Mouse (Mus musculus): ENCODE measurements around the gene Tex29. TPM values are rescaled to one million over a fixed set of nuclear protein-coding genes. Genes with fewer than 3 reads are reported as not detected.
"Not testable (repeated sequence)": the region's sequence is repeated elsewhere in the genome, so short reads cannot be mapped to it uniquely, and the experiment has no call there.

Gene Tex29
- total RNA-seq, 2 experiments from 2014 or later: 1.2 TPM; not detected in 1

GRCm38 (mm10) chr8:11841571-11841970, 1.3 kb downstream of the Tex29 start:
- Histone ChIP-seq H3K4me3 (no peak overlapping the region), H3K27ac (no peak overlapping the region)
- DNase-seq (ENCODE audit: low spot score in 2 of 2): no peak
- TF ChIP-seq CTCF (conservative IDR thresholded peaks at IDR 0.05): no peak

DNA sequence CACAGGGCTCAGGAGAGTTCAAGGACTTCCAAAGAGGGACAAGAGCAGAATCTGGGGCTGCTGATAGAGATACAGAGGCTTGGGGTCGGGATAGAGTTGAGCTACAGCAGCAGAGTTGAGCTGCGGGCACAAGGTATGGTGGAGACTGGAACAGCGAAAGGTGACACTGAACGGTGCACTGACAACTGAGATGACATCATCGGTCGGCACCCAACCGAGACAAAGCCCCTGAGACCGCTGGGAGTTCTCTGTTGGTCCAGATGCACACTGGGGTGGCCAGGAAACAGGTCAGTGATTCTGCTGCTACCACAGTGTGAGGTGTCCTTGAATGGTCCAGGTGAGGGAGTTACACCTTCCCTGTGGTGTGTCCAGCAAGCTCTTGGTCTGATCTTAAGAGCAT, 2.5 kb downstream of the Tex29 start:
- Histone ChIP-seq H3K4me3 (no peak overlapping the region), H3K27ac (no peak overlapping the region)
- no peak for DNase-seq (ENCODE audit: low spot score in 2 of 2)
- TF ChIP-seq CTCF (conservative IDR thresholded peaks at IDR 0.05): no peak

- Histone ChIP-seq H3K27ac (no peak overlapping the region), H3K4me3 (no peak overlapping the region)
- DNase-seq (ENCODE audit: low spot score in 2 of 2): peak; percentile 50 to 53
- peak; percentile 17; the same call in 1 of the 2 replicates for TF ChIP-seq CTCF (conservative IDR thresholded peaks at IDR 0.05)
Measured at GRCm38 (mm10) chr8:11843677-11844315, 3.5 kb downstream of the Tex29 start.

DNA sequence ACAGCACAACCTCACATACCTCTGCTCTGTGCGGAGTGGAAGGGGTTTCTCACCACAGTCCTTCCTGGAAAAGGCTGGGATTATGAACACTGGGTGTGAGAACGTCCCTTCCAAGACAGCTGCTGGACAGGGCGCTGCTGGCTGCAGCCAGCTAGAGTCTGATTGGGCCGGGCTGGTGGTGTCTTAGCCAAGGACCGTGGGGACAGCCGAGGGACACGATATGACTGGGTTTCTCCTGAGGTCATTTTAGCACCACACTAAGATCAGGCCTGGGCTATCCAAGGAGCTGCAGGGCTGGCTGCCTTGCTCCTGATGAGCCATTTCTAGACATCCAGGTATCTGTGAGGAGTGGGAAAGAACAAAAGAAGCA, 4.0 kb downstream of the Tex29 start:
- no peak for DNase-seq (ENCODE audit: low spot score in 2 of 2)
- Histone ChIP-seq H3K27ac (no peak overlapping the region), H3K4me3 (no peak overlapping the region)
- no peak for TF ChIP-seq CTCF (conservative IDR thresholded peaks at IDR 0.05)

GRCm38 (mm10) chr8:11846807-11847206, 6.5 kb downstream of the Tex29 start:
- DNase-seq (ENCODE audit: low spot score in 2 of 2): no peak
- Histone ChIP-seq H3K4me3 (no peak overlapping the region), H3K27ac (no peak overlapping the region)
- TF ChIP-seq CTCF (conservative IDR thresholded peaks at IDR 0.05): no peak

DNA sequence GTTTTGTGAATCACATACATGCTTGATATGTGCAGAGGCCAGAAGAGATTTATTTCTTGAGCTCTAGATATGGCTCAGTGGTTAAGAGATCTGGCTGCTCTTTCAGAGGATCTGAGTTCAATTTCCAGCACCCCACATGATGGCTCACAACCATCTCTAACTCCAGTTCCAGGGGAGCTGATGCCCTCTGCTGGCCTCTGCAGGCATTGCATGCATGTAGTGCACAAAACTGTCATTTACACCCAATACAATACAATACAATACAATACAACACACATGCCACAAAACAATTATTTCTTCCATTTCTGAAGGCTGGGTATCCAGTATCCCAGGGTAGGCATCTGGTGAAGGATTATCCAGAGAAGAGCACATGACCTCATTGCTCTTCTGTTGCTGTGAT, 27.6 kb downstream of the Tex29 start:
- no peak overlapping the region for H3K27ac ChIP-seq
- no peak for DNase-seq (ENCODE audit: low spot score in 2 of 2)
- peak; percentile 42 for TF ChIP-seq CTCF (conservative IDR thresholded peaks at IDR 0.05)
- H3K4me3 ChIP-seq: no peak overlapping the region

GRCm38 (mm10) chr8:11874227-11874626, 34.0 kb downstream of the Tex29 start:
- not testable (repeated sequence) for DNase-seq (ENCODE audit: low spot score in 2 of 2); H3K4me3 ChIP-seq; H3K27ac ChIP-seq

DNA sequence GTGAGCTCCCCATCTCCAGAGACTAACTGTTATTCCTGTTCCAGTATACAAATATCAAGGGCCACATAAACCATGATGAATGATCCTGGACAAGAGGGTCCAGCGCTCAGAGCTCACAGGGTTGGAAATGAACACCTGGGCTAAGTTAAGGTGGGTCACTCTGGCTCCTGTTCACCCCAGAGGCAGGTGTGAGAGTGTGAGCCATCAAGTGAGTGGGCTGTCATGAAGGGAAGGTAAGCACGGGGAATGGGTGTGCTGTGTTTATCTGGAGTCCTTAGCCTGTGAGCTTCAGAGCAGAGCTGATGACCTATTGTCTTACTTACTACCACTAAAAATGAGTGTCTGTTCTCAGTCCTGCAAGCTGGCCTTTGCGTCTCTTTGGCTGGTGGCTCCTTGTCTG, 44.4 kb downstream of the Tex29 start:
- Histone ChIP-seq H3K4me3 (no peak overlapping the region), H3K27ac (no peak overlapping the region)
- no peak for DNase-seq (ENCODE audit: low spot score in 2 of 2)
- no peak for TF ChIP-seq CTCF (conservative IDR thresholded peaks at IDR 0.05)

DNA sequence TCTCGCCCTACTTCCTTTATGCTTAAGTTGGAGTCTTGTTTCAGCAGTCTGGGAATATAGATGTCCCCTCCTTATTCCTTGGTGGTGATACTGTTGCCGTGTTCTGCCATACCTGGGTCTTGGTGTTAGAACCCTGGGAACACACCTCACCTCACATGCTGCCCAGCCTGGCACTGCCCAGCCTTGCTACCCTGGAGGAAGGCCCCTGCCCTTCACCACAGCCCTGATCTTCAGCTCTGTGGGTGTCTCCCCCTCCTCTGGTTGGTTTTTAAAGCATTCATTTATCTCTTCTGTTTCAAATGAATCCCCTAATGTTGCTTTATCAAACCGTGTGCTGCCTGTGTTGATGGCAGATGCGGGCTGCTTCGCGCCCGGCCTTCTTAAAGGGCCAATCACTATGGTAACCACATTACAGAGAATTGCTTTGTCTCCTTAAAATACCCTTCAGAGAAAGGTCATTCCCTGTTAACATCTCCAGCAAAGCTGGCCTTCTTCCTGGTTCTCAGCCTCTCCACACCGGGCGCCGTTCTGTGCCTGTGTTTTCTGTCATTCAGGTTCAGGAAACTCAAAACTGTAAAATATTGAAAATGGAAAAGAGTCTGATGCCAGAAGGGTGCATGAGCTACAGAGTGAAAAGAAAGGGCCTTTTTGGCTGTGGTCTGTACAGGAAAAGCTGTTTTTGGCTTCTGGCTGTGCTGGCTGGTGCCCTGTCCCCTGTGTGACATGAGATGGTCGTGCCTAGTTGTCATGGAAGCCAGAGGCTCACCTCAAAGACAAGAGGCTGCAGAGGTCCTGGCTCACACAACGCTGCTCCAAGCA, 45.8 kb downstream of the Tex29 start:
- peak in 1 of 2 experiments; percentile 3 for DNase-seq (ENCODE audit: low spot score in 2 of 2)
- peak overlapping the region; percentile 21; the same call in 1 of the 2 replicates for H3K27ac ChIP-seq
- H3K4me3 ChIP-seq: no peak overlapping the region
- no peak for TF ChIP-seq CTCF (conservative IDR thresholded peaks at IDR 0.05)

- H3K4me3 ChIP-seq: no peak overlapping the region
Measured at GRCm38 (mm10) chr8:11886824-11887223, 46.5 kb downstream of the Tex29 start.

GRCm38 (mm10) chr8:11889156-11890018, 49.1 kb downstream of the Tex29 start:
- DNase-seq (ENCODE audit: low spot score in 2 of 2): no peak
- no peak overlapping the region for H3K27ac ChIP-seq
- TF ChIP-seq CTCF (conservative IDR thresholded peaks at IDR 0.05): no peak
- no peak overlapping the region for H3K4me3 ChIP-seq

More at GRCm38 (mm10) chr8:11886824-11887223, 46.5 kb downstream of the Tex29 start:
- peak overlapping the region; percentile 21; the same call in 1 of the 2 replicates for H3K27ac ChIP-seq
- DNase-seq (ENCODE audit: low spot score in 2 of 2): no peak
- TF ChIP-seq CTCF (conservative IDR thresholded peaks at IDR 0.05): no peak

GRCm38 (mm10) chr8:11892756-11893155, 52.5 kb downstream of the Tex29 start:
- Histone ChIP-seq H3K27ac (no peak overlapping the region), H3K4me3 (no peak overlapping the region)
- DNase-seq (ENCODE audit: low spot score in 2 of 2): no peak
- no peak for TF ChIP-seq CTCF (conservative IDR thresholded peaks at IDR 0.05)
